Mouse (Mus musculus) G1E (cell line): ENCODE measurements around the gene Ugt2b5.

Source experiments
- CTCF ChIP-seq: IDR thresholded peaks from 2 replicates; pipeline ENCODE4 v1.5.1; 2012; ENCODE audit warnings: low read depth, low read length, inconsistent platforms, mixed read lengths
- GATA1 ChIP-seq: IDR thresholded peaks from 2 replicates; pipeline ENCODE4 v1.6.1; 2012; ENCODE audit warnings: borderline replicate concordance, low read length, inconsistent platforms, mixed read lengths
- POLR2AphosphoS5 ChIP-seq: IDR thresholded peaks from 2 replicates; pipeline ENCODE4 v1.6.1; 2012; ENCODE audit warnings: low read depth, low read length, inconsistent platforms; ENCODE audit not compliant: insufficient replicate concordance
- TAL1 ChIP-seq: conservative IDR thresholded peaks from 2 replicates; pipeline ENCODE4 v1.6.1; 2012; ENCODE audit warnings: low read depth, low read length, inconsistent platforms, mixed read lengths

GRCm38 (mm10) chr5:87091111-87091510 lies 49.0 kb downstream of the Ugt2b5 start:
- TF ChIP-seq CTCF (no peak), TAL1 (no peak), GATA1 (no peak), POLR2AphosphoS5 (no peak)
